Comparison of ENCODE assay signal across 29 mouse cellular contexts in the genomic region with DNA sequence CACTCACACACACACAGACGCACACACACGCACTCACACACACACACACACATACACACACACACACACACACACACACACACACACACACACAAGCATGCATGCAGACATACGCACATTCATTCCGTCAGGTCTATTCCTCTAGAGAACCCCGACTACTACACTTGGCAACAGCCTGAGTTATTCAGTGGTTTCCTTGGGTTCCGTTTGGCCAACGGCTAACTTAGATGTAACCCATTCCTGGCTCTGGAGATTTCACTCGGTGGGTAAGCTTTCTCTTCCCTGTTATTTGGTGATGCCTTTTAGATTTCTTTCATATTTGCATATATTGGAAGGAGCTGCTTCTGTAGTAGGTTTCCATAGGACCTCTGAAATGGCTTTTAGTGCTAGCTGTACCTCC.
DNase-seq lines count a peak whose midpoint lies in the region; ATAC-seq lines count a peak whose summit lies in the region.
"Had no signal": no experiment of that assay in that cellular context is flagged by ENCODE, and none has a peak within 500 bp of the region (broad histone marks: within the 10 kb centered on the region; RNA-seq: fewer than 3 reads in every experiment).

No protein-coding gene starts in this region.

- no peak for ATAC-seq in midbrain, embryonic 11.5 days (ENCODE audit: low FRiP score)
- ATAC-seq in common myeloid progenitor, adult 5-6 weeks (replicated peaks; ENCODE audit: low read depth, poor library complexity, severe bottlenecking): peak; percentile 72
- ATAC-seq in hematopoietic stem cell, adult 5-6 weeks (replicated peaks in 1 of 2; ENCODE audit: insufficient read depth in 1 of 2, low FRiP score in 2 of 2, low TSS enrichment in 1 of 2, low read depth in 1 of 2, poor library complexity in 2 of 2, severe bottlenecking in 2 of 2): peak; percentile 46 to 64; a peak in 2 of 4 replicates
- no peak for ATAC-seq in cerebellum, adult (ENCODE audit: insufficient number of reproducible peaks, low FRiP score, low TSS enrichment)
- ATAC-seq: activated CD4-positive, CD25-positive, alpha-beta regulatory T cell, adult 4 months; CD4-positive, CD25-positive, alpha-beta regulatory T cell, adult 4 months; forebrain, embryonic 14.5 days; forebrain, embryonic 16.5 days; Patski had no signal

- no peaks in the 10 kb centered on the region for H3K27me3 ChIP-seq in midbrain, embryonic 11.5 days (ENCODE audit: control insufficient read depth, insufficient read depth, low read length)
- no peaks in the 10 kb centered on the region for H3K27me3 ChIP-seq in midbrain, embryonic 10.5 days (ENCODE audit: low read depth, poor library complexity, severe bottlenecking)
- H3K27me3 ChIP-seq: CH12.LX; embryonic facial prominence, embryonic 12.5 days; embryonic facial prominence, embryonic 15.5 days; forebrain, embryonic 12.5 days had no signal

- no peak overlapping the region for H3K4me2 ChIP-seq in midbrain, embryonic 11.5 days
- H3K4me2 ChIP-seq: embryonic facial prominence, embryonic 12.5 days; embryonic facial prominence, embryonic 15.5 days; forebrain, embryonic 12.5 days had no signal

- H3K27ac ChIP-seq in midbrain, embryonic 11.5 days (ENCODE audit: low read depth, low read length): no peak overlapping the region
- H3K27ac ChIP-seq in midbrain, embryonic 10.5 days (replicated peaks): no peak overlapping the region
- H3K27ac ChIP-seq: embryonic facial prominence, embryonic 12.5 days; embryonic facial prominence, embryonic 15.5 days; forebrain, embryonic 10.5 days; forebrain, embryonic 12.5 days had no signal

- no peak overlapping the region for H3K9ac ChIP-seq in midbrain, embryonic 11.5 days (ENCODE audit: low read length)
- H3K9ac ChIP-seq: embryonic facial prominence, embryonic 12.5 days; embryonic facial prominence, embryonic 15.5 days; forebrain, embryonic 12.5 days had no signal

- no peaks in the 10 kb centered on the region for H3K4me1 ChIP-seq in midbrain, embryonic 11.5 days (ENCODE audit: control insufficient read depth, insufficient read depth, low read length)
- H3K4me1 ChIP-seq in midbrain, embryonic 10.5 days: peaks cover 5% of the 10 kb centered on the region
- H3K4me1 ChIP-seq: embryonic facial prominence, embryonic 15.5 days; forebrain, embryonic 12.5 days had no signal

- DNase-seq in midbrain, embryonic 11.5 days (ENCODE audit: low spot score, missing footprints): peak; percentile 65
- no peak for DNase-seq in midbrain, embryonic 10.5 days (ENCODE audit: low spot score)
- no peak for DNase-seq in heart, postnatal 14 days
- DNase-seq in left cerebral cortex, adult 11 months (ENCODE audit: low spot score): no peak
- DNase-seq: adrenal gland, adult 8-10 months; adrenal gland, postnatal 14 days; adrenal gland, postnatal 36 days; B cell, adult 2 months; cerebellum, adult 11 months; cerebellum, adult 18-20 months; cerebellum, adult 9-10 months; cerebellum, postnatal 10 days; cerebellum, postnatal 25 days; embryo, embryonic 11 days had no signal

- no peaks in the 10 kb centered on the region for H3K9me3 ChIP-seq in midbrain, embryonic 11.5 days (ENCODE audit: control insufficient read depth, low read length)
- H3K9me3 ChIP-seq in midbrain, embryonic 10.5 days (replicated peaks): no peaks in the 10 kb centered on the region
- H3K9me3 ChIP-seq: embryonic facial prominence, embryonic 12.5 days; embryonic facial prominence, embryonic 15.5 days; forebrain, embryonic 12.5 days had no signal

- no peak overlapping the region for H3K4me3 ChIP-seq in midbrain, embryonic 11.5 days (ENCODE audit: low read depth, low read length)
- no peak overlapping the region for H3K4me3 ChIP-seq in midbrain, embryonic 10.5 days
- H3K4me3 ChIP-seq: embryonic facial prominence, embryonic 12.5 days; embryonic facial prominence, embryonic 15.5 days; erythroblast, embryonic 14.5 days; forebrain, embryonic 10.5 days; forebrain, embryonic 12.5 days had no signal

- H3K36me3 ChIP-seq in midbrain, embryonic 11.5 days (ENCODE audit: control insufficient read depth, insufficient read depth, low read length): no peaks in the 10 kb centered on the region
- H3K36me3 ChIP-seq in midbrain, embryonic 10.5 days: no peaks in the 10 kb centered on the region
- H3K36me3 ChIP-seq: embryonic facial prominence, embryonic 12.5 days; embryonic facial prominence, embryonic 15.5 days; forebrain, embryonic 10.5 days; forebrain, embryonic 12.5 days; G1E had no signal

- intact Hi-C loops in heart, postnatal 14 days (cut with DNase I): no loop called here

- 91% methylated on average over 8 of the region's 8 CpGs for WGBS in midbrain, embryonic 11.5 days
- WGBS in midbrain, embryonic 10.5 days: 92% methylated on average over 8 of the region's 8 CpGs

Comparison
In these comparisons a context has a peak if more than half of its experiments do, and no peak if none do; other contexts are left out.
1. ATAC-seq: peak in common myeloid progenitor, adult 5-6 weeks (single experiment) and hematopoietic stem cell, adult 5-6 weeks (2 of 2); none in midbrain, embryonic 11.5 days (single experiment) and cerebellum, adult (single experiment).